8 mouse cellular contexts compared by ENCODE assay signal in genomic region chr6:115727108-115727507, GRCm38 (mm10). TPM values are rescaled to one million over a fixed set of nuclear protein-coding genes. Genes with fewer than 3 reads are reported as not detected.
A peak's percentile ranks its signal among the peaks of the same experiment; 100 is the strongest.
DNase-seq lines count a peak whose midpoint lies in the region; ATAC-seq lines count a peak whose summit lies in the region.

No protein-coding gene starts in this region.

- no peak for ATAC-seq in forebrain, embryonic 11.5 days (replicated peaks; ENCODE audit: low FRiP score)
- ATAC-seq in forebrain, embryonic 15.5 days (replicated peaks), result no peak

- H3K4me1 ChIP-seq in forebrain, embryonic 11.5 days (replicated peaks; ENCODE audit: control insufficient read depth, insufficient read depth, low read length), result no peaks in the 10 kb centered on the region
- no peaks in the 10 kb centered on the region for H3K4me1 ChIP-seq in forebrain, embryonic 15.5 days

- no peak overlapping the region for H3K9ac ChIP-seq in forebrain, embryonic 11.5 days (ENCODE audit: low read length)
- H3K9ac ChIP-seq in forebrain, embryonic 15.5 days (replicated peaks), result no peak overlapping the region

- H3K36me3 ChIP-seq in forebrain, embryonic 11.5 days (ENCODE audit: control insufficient read depth, insufficient read depth, low read length), result no peaks in the 10 kb centered on the region
- no peaks in the 10 kb centered on the region for H3K36me3 ChIP-seq in forebrain, embryonic 15.5 days

- H3K9me3 ChIP-seq in forebrain, embryonic 11.5 days (ENCODE audit: control insufficient read depth, low read length), result no peaks in the 10 kb centered on the region
- H3K9me3 ChIP-seq in forebrain, embryonic 15.5 days, result no peaks in the 10 kb centered on the region

- no peak overlapping the region for H3K4me3 ChIP-seq in forebrain, embryonic 11.5 days (ENCODE audit: low read depth, low read length)
- no peak overlapping the region for H3K4me3 ChIP-seq in forebrain, embryonic 15.5 days

- WGBS in forebrain, embryonic 11.5 days, result 83% methylated on average over 1 of the region's 1 CpGs
- WGBS in forebrain, embryonic 15.5 days, result 87% methylated on average over 1 of the region's 1 CpGs

- H3K27ac ChIP-seq in forebrain, embryonic 11.5 days (ENCODE audit: low read depth, low read length), result no peak overlapping the region
- no peak overlapping the region for H3K27ac ChIP-seq in forebrain, embryonic 15.5 days (replicated peaks)

- DNase-seq in forebrain, embryonic 11.5 days (ENCODE audit: low spot score), result peak; percentile 76
- DNase-seq in ovary, postnatal 14 days (ENCODE audit: low spot score), result peak; percentile 31
- DNase-seq in ovary, adult 18-20 months (ENCODE audit: low spot score), result no peak
- peak; percentile 49 to 72 for DNase-seq in cerebellum, postnatal 14 days
- DNase-seq in kidney, postnatal 36 days, result peak; percentile 51 to 82
- DNase-seq in lung, postnatal 36 days, result peak; percentile 82
- peak; percentile 23 to 42 for DNase-seq in thymus, adult 18-20 months

- no peak overlapping the region for H3K4me2 ChIP-seq in forebrain, embryonic 11.5 days (ENCODE audit: low read depth, low read length, severe bottlenecking)
- H3K4me2 ChIP-seq in forebrain, embryonic 15.5 days (replicated peaks), result no peak overlapping the region

- H3K27me3 ChIP-seq in forebrain, embryonic 11.5 days (ENCODE audit: control insufficient read depth, insufficient read depth, low read length), result no peaks in the 10 kb centered on the region
- H3K27me3 ChIP-seq in forebrain, embryonic 15.5 days, result no peaks in the 10 kb centered on the region

RNA-seq across cellular contexts. Expression of gene Tmem40, which starts 35.1 kb away (rescaled TPM):
- 2.2 and 2.6 TPM in 2 replicates for polyA plus RNA-seq in forebrain, embryonic 11.5 days (2014; fragmentation: Nextera tagmentation; extraction: Ambion mirVana)
- 0.40 and 0.75 TPM in 2 replicates for polyA plus RNA-seq in forebrain, embryonic 15.5 days (2015; fragmentation: Nextera tagmentation; extraction: Ambion mirVana)

RNA-seq across cellular contexts. Expression of gene Cand2, which starts 47.2 kb away (rescaled TPM):
- 46.4 and 49.8 TPM in 2 replicates for polyA plus RNA-seq in forebrain, embryonic 11.5 days (2014; fragmentation: Nextera tagmentation; extraction: Ambion mirVana)
- polyA plus RNA-seq in forebrain, embryonic 15.5 days (2015; fragmentation: Nextera tagmentation; extraction: Ambion mirVana), result 17.1 and 19.5 TPM in 2 replicates

RNA-seq across cellular contexts. Expression of gene Raf1, which starts 50.7 kb away (rescaled TPM):
- 153 and 175 TPM in 2 replicates for polyA plus RNA-seq in forebrain, embryonic 11.5 days (2014; fragmentation: Nextera tagmentation; extraction: Ambion mirVana)
- 155 and 161 TPM in 2 replicates for polyA plus RNA-seq in forebrain, embryonic 15.5 days (2015; fragmentation: Nextera tagmentation; extraction: Ambion mirVana)
